Mouse (Mus musculus) testis, postnatal 10 days (tissue): Measurements from ENCODE around the gene Ntng1.
A peak's percentile ranks its signal among the peaks of the same experiment; 100 is the strongest.

ENCODE experiments used
- DNase-seq: peaks from one replicate; pipeline ENCODE4 v3.0.0; 2021; ENCODE audit warnings: low spot score

Gene Ntng1

DNA sequence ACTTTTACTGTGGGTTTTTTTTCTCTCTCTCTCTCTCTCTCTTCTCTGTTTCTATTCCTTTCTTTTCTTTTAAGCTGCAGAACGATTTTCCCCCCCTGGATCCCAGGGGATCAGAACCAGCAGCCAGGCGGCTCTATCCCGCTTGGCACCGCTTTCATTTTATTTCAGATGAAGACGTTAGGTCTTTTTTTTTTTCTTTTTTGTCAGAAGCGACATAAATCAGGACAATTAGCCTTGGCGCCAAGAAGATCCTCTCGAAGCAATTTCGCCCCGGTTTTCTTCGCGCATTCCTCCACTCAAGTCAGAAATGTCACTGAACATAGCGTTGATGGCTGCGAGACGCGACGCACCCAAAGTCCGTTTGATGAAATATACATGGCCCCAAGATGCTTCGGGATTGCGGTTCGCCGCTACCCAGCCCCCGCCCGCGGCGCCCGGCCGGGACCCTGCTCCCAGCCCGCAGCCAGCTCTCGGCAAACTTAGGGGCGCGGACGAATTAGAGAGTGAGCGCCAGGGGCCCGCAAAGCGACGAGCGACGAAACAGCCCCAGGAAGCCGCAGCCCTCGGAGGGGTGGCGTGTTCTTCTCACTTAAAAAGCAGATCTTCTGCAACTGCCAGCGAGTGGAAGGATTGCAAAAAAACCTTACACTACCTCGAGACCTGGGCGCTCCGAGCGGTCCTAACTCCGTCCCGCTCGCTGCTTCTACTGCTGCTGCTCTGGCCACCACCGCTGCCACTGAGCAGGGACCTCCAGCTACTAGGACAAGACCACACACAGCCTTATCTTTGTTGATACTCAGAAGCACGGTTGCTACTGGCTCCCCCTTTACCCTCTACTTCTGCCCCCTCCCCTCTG is at the start of gene Ntng1:
Ntng1 (minus strand) TSS at position 806 of the 856 bp plus-strand sequence.
- DNase-seq = peak; percentile 49

DNA sequence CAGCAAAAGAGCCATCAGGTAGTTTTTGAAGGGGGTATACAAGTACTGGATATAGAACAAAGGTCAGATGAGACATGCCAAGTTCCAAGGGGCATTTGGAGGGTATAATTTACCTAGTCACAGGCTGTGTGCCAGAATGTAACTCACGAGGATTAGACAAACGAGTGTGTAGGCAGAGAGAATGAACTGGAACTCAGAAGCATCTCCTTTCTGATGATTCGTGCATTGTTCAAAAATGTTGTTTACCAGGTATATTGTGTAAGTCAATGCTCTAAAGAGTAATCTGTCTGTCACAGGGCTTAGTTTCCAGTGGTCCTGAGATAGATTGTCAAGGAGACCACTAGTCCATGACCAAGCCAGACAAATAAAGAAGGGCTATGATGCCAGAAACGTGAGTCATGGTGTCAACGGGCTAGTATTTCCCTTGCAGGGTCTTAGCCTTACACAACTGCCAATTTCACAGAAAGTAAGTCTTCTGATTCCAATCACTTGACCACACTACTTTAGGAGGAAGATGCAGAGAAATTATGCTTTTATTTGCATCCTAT is 43.7 kb upstream of the Ntng1 start:
- no peak for DNase-seq

DNA sequence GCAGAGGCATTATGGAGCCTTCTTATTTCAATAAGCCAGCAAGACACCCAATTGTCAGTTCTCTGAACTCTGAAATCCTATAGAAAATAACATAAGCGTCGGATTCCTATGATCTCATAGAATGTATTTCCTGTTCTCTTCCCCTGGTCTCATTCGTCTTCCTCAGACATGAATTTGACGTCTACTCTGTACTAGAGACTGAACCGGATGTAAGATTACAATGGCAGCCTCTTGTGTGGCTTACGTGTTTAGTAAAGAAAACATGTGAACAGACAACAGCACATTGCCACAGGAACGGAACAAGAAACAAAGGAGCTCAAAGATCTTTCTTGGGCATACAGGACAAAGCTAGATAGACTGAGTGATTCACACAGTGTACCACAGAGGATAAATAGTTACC is 5.3 kb upstream of the Ntng1 start:
- DNase-seq = no peak

DNA sequence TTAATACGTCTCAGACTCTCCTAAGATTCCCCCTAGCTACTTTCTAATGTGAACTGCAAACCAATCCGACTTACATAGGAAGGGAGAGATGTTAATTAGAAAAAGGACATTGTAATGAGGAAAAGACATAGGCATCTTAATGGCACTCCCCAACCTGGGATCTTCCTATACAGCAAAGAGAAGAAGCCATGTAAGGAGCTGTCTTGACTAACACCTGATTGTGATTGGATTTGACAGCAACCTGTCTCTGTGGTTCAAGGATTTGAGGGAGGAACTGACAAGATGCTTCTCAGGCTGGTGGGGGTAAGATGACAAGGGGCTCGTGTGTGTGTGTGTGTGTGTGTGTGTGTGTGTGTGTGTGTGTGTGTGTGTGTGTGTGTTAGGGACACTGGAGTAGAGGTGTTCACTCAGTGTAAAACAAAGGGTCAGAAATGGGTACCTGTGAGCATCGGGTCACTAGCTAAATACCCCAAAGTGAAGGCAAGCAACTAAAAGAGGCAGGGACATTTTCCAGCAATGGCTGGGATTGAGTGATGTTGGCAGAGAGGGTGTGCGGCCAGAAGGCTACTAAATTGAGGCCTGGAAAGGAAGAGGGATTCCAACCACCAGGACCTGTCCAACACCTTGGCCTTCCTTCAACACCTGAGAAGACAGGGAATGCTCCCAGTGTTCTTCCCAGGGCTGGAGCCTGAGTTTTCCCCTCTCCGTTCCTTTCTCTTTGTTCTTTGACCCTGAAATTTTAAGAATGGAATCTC is 667 bp upstream of the Ntng1 start:
- no peak for DNase-seq

DNA sequence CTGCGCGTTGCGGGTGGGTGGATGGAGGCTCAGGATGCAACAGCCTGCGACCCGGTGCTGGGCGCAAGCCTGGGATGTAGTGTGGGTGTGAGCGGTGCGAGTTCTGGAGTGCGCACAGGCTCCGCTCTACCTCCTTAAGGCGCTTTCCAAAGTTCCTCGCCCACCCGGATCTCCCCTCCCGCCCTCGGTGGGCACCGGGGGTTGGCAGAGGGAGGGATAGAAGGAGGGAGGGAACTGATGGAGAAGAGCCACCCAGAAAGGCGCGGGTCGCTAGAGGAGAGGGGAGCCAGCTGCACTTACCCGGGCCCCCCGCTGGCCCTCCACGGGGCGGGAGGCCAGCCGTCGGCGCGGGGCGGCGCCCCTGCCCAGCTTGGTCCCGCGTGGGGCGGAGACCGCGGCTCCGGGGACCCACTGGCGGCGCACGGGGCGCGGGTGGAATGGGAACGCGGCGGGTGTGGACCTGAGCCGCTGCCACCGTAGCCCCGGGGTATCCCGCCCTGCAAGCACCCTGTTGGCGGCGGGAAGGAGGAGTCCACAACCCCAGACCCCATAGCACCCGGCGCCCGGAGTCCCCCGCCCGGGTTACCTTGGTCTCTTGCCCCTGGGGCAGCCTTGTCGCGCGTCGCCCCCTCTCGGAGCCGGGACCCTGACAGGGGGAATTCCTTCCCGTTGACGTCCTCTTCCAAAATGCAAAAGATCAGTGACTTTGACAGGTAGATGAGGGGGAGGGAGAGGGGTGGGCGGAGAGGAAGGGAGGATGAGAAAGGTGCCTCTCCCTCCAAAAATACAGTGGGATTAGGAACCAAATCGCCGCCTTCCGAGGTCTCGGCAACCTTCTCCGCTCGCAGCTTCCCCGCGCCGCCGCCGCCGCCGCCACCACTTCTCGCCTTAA is 1.3 kb downstream of the Ntng1 start:
- DNase-seq = peak; percentile 44

DNA sequence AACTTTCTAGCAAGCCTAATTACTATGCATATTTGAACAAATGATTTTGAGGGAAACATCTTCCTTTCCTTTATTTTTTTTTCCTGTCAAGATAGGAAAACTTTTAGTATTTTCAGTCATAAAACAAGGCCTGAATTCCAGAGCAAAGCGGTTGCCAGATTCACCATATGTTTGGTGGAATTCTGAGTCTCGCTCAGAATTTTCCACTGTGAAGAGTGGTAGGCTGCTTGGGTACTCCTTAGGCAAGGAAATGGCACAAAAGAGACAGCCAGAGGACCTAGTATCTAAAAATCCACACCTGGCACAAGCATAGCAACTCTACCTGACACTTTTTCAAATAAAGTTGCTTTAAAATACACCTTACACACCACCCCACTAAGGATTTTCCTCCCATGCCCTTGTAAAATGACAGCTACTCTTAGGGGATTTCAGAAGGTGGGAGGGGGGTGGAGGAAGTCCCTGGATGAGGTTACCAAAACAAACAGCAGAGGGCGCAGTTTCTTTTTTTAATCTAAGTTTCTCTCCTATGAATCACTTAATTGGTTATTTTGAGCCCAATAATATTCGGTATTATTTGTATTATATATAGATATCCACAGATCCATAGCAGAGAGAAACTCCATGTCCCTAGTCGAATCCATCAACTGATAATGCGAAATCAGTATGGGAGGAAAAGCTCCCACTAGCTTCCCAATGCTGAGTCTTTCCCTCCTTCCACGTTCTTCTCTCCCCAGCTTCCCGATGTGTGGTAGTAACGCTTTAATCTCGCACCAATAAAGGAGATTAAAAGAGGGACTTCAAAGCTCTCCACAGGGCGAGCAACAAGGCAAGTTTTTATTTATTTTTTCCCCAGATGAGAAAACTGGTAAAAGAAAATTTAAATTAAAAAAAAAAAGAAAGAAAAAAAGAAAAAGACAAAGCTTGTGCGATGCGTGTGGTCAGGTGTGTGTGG is 2.2 kb downstream of the Ntng1 start:
- peak; percentile 66 for DNase-seq

DNA sequence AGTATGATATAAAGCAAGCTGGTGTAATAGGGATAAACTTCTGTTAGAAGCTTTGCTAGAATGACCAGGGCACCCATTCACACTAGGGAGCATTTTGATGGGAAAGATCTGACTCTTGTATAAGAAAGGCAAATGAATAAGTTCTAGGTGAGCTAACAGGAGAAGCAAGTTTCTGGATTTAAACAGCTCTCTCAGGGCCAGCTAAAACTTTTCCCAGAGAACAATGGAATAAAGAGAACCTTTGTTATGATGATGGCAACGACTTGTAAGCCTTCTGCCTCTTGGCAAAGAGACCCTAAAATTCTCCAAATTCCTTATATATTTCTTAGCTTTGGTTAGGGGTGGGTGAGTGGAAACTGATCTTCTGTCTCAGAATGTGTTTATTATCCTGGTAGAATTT is 7.7 kb downstream of the Ntng1 start:
- DNase-seq = no peak

DNA sequence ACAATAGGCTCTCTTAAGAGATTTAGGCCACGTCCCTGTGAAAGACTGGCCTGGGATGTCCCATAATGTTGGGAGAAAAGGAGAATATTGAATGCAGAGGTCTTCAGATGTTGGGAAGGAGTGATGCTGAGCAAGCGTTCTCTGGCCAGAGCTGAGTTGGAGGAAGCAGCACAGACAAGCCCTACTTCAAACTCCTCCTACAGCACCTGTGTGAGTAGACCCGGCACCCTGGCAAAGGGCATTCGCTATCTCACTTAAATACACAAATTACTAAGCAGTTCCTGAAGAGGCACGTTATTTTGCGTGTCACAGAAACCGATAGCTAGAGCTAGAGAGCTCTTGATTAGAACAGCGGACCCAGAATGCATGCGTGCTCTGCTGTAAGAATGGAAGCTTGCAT is 10.7 kb downstream of the Ntng1 start:
- DNase-seq = no peak

DNA sequence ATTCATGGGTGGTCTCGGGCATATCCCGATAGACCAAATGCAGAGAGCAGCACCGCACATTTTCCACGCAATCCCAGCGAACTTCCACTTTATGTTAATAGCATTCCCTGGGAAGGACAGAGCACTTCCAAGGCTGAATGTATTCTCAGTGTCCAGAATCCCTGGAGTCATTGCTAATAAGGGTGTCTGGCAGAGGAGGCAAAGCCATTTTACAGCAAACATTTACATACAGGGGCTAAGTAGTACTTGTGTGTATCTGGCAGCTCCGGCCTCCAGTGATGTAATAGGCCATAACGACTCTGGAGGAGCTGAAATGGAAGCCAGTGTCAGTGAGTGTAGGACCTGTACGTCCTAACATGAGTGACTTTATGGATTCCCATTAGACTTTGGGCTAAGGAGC is 11.5 kb downstream of the Ntng1 start:
- DNase-seq = no peak

DNA sequence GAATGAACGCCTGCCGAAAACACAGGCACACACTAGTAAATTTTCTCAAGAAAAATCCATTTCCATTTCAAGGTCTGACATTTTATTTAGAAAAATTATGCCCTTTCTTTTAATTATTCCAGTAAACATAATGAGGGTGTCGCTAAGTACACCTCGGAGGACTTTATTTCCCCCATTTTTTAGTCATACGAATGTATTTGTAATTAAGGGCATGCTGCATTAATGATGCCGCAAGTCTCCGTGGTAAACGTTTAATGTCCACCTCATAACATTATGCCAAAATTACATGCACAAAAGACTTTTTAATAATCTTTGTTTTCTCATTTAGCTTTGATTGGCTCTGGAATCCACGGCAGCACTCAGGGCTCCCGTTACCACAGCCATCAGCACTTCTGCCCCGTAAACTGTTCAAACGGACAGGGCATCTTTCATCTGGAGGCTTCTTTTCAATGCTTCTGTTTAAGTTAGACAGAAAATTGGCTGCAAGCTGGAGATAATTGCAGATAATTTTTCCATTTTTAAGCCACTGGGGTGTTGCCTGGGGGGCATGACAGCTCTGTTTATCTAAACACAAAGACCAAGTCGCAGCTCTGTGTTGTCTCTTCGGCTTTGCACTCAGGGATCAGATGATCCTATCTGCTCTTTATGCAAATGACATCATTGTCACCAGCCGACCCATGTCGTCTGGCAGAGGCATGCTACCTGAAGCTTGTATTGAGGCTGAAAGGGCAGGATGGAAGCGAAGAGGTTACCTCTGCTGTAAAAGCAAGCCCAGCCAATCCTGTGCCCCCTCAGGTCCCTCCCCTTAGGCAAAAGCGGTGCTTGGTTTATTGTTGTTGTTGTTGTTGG is 12.5 kb downstream of the Ntng1 start:
- no peak for DNase-seq

DNA sequence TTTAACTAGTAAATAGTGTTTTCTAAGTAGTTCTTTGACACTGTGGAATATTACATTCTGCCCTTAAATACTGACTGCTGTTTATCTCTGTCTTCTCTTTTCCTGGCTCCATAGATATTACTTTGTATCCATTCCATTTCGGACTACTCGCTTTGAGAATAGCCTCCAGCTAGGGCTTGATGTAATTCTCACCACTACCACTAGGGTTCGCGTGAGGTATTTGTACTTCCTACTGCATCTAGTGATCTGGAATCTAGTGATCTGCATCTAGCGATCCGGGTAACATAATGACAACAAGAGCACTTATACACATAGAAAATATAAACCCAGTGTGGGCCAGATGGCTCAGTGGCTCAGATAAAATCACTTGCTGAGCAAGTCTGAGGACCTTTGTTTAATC is 14.2 kb downstream of the Ntng1 start:
- DNase-seq = no peak

DNA sequence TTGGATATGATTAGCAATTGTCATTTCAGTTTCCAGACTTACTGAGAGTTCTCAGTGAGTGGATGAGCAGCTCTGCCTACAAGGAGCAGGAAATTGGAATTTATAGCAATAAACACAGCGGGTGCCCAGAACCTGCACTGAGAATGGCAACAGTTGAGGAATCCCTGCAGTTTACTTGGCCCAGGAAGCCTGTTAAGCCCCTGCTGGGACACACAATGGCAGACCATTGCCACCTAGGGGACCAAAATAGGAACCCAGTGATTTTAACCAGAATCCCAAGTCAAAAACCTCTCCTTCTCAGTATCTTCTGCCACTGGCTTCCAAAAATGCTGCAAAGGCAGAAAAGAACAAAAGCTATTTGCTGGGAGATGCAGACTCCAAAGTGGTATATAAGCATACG is 37.8 kb downstream of the Ntng1 start:
- DNase-seq = no peak

DNA sequence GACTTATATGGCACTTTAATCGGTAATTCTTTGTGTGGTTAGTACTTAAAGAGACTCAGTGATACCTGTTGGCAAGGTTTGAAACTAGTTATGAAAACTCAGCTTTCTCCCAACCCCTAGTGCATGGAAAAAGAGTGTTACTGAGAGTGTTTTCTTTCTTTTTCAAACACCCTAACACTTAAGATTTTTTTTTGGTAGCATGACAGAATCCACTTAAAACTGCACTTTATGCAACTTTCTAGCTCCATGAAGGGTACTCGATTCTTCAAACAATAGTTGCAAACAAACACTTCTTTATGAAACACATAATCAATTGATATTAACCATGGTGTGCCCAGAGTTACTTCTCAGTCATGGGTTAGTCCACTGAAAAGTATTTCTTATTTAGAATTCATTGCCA is 49.4 kb downstream of the Ntng1 start:
- DNase-seq = no peak

DNA sequence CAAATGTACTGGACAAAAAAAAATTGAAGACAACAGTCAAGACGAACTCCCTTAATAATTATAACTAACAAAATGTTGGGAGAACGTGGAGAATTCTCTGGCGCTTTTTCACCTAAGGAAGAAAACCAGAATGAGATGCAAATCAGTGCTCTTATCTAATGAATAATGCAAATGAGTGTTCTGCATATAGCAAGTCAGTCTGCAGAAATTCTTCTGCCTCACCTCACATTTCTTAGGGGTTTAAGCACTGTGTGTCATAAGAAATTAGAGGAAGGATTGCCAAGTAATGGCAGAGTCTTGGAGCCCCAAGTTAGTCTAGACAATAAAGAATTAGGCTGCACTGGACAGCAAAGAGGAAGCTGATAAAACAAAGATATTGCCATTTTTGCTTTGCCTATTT is 49.8 kb downstream of the Ntng1 start:
- no peak for DNase-seq

DNA sequence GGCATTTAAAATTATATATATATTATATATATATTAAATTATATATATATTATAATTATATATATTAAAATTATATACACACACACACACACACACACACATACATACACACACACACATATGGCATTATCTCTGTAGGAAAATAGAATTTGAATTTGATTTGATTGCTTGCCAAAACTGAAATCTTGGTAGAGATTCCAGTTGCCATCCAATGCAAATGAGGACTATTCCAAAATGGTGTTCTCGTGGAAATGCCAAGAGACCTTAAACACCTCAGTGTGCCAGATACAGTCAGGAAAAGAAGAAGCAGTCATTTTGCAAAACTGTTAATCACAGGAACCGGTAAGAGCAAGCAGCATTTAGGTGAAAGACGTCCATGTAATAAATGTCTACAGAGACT is 51.3 kb downstream of the Ntng1 start:
- DNase-seq = no peak

DNA sequence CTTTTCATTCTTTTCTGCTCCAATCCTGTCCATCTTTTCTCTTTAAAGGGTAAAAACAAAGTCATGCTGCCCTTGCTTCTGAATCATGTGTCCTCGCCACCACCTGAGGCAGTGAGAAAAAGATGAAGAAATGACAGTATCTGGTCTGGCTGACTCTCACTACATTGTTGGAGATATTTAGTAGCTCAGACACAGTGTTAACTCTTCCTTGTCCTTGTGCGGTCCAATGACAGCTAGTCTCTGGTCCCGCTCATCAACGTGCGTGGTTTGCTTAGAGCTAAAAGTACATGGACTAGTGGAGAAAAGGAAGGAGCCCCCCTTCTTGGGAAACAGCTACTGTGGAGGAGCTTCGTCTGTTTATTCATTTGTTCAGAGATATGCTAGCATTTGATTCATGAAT is 56.6 kb downstream of the Ntng1 start:
- no peak for DNase-seq

DNA sequence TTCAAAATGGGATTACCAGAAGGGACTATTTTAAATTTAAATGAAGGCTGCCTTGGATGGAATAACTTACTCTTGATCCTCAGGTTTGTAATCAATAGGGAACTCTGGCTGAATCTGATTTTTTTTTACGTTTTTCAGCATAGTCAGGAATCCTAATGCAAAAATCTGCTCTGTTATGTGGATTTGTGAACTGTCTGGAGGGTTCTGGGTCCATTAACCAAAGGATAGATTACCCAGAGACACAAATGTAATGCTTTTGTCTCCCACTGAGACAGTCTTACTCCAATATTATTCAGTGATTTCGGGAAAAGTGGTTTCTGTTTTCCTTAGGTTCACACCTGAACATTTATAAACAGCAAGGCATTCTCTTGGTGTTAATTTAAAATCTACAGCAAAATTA is 58.5 kb downstream of the Ntng1 start:
- no peak for DNase-seq

DNA sequence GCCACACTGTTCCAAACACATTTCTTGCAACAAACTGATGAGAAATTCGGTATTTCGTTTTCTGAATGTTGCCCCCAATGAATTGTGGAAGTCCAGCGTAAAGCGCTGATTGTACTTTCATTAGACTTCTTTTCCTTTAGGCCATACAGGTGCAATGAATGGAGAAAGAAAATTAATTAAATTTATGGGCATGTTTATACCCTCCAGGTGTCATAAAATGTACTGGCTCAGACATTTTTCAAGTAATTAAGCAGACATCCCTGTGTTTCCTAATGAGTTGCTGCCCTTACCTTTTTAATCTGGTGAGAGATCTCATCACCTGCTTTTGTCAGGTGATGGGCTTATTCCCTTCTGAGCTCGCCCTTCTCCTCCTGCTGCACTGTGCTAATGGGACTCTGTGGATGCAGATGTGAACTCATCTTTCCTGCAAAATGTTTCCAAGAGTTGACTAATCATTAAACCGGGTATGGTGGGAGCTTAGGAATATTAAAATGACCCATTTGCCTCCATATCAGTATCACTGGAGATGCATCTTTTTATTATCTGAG is 79.0 kb downstream of the Ntng1 start:
- no peak for DNase-seq

DNA sequence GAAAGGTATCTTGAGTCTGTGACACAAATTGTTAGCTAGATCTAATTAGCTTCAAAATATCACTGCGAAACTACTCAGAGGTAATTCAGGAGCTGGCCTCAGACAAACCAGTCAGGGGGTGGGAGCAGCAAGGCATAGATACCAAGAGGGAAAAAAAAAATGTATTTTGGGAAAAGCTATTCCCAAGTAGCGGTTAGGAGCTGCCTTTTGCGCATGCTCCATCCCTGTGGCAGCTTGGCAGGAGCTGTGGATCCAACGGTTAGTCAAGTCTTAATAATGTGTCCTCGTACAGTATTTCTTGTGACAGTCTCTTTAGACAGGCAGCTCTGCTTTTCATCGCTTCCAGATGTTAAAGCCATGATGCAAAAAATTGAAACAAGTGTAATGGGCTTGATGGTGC is 87.9 kb downstream of the Ntng1 start:
- no peak for DNase-seq

DNA sequence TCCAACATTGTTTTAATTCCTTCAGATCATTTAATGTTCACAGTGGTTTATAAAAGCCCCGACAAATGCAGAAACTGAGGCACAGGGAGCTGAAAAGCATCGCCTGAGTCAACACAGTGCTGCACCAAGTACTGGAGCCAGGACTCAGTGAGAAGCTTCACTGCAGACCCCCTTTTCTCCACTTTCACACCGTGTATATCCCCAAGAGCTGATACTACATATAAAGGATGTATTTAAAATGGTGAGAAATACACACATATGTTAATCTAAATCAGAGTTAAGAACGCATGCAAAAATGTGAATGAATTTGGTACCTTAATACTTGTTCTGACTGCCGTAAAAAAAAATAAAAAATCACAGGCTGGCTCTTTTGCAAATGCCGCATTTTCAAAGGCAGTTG is 88.4 kb downstream of the Ntng1 start:
- no peak for DNase-seq
